Mouse (Mus musculus): ENCODE measurements around the gene Tsn.

The Tsn gene

DNA sequence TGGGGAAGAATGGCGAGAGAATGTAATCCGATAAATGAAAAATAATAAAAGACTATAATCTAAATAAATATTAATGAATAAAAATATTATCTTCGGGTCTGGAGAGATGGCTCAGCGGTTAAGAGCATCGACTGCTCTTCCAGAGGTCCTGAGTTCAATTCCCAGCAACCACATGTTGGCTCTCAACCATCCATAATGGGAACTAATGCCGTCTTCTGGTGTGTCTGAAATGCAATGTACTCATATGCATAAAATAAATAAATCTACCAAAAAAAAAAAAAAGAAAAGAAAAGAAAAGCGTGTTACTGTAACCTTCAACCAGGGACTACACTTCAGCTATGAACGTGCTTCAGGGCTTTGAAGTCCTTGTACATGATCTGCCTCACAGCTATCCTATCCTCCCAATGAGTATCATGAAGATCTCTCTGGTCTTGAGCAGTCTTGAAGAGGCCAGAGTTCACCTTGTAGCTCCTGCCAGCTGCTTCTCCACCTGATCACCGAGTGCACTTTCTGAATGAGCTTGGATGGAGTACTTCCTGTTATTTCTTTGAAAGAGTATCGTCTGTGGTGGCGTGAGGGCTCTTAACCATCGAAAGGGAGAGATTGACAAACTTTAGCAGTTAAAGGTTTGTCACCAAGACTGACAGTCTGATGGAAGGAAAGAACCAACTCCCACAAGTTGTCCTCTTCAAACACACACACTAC is at the start of gene Tsn:
TSS of gene Tsn (minus strand) at position 118 of the 705 bp plus-strand sequence.
- DNase-seq, result no peak

DNA sequence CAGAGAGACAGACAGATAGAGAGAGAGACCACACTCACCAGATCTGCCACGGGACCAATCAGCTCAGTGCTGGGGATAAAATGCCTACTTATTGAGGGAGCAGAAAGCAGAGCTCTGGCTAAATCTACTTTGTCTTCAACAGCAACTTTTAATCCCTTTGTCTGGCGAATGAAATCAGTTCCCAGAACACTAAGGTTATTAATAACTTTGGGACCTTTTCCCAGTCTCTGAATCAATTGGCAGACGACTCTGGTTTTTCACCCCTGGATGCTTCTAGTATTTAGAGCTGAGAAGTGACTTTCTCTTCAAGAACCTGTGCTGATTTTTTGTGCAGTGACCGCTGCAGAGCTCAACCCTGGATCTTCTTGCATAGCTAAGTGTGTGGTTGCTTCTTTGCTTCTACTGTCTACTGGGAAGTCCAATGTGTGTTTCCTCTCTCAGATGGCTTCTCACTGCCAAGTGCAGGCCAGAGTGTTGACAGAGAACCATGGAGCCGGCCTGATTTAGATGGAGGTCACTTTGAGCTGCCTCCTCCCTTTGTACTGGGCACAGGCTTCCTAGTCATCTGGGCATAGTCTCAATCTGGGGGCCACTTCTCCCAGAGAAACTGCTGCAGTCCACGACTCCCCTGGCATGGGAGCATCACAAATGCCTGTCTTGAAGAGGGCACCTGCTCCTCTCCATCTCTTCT is 47.7 kb upstream of the Tsn start:
- no peak for DNase-seq

DNA sequence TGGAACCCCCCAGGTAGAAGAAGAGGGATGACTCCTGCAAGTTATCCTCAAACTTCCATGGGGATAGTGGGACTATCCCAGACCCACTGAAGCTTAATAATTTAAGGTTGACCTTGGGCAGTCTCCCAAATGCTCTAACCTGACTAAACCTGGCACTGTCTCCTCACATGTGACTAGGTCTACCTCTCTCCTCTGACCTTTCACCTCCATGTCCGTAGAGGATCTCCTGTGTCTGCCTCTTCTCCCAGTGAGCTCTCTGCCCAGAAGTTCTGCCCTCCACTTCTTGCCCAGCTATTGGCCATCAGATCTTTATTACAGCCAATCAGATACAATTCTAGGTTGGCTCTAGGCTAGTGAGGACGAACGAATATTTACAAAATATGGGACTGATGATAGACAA is 38.4 kb upstream of the Tsn start:
- DNase-seq, result no peak

DNA sequence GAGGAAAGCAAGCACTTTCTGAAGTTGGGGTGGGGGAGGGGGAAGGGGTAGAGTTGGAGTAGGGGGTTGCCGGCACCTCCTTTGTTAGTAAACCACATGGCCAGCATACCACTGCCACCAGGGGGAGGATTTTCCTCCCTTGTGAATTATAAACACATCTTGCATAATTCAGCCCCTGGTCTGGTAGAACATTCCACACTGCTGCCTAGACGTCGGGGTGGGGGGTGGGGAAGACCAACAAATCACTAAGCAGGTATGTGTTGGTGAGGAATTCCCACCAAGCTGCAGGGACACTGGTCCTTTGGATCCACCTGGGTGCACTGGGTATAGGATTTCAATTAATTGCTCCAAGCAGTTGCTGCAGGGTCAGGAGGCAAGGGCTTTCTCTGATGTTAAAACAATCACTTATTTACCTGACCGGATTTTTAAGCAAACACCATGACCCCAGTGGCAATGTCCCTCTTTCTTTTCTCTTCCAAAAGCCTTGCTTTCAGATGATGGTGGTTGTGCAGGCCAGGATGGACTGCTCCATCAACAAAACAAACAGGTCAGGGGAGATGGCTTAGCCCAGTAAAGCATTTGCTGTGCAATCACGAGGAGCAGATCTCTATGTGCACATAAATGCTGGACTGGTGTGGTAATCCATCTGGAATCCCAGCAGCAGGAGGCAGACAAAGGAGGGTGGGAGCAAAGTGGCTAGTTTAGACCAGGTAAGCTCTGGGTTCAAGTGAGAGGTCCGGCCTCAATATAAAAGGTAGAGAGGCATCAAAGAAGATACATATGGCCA is 32.3 kb upstream of the Tsn start:
- no peak for DNase-seq

DNA sequence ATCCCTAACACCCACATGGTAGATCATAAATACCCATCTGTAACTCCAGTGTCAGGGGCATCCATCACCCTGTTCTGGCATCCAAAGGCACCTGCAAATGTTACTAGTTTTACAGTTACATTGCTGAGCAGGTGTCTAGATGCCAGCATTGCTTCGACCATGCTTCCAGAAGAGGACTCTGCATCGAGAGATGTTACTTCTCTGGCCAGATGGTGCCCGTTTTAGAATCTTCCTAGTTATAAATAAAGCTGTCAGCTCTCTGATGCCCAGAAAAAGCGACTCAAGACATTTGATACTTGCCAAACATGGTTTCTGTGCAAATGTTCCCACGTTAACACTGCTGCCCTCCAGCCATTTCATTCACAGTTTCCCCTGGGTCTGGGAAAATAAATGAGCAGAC is 26.4 kb upstream of the Tsn start:
- DNase-seq, result peak; percentile 13

DNA sequence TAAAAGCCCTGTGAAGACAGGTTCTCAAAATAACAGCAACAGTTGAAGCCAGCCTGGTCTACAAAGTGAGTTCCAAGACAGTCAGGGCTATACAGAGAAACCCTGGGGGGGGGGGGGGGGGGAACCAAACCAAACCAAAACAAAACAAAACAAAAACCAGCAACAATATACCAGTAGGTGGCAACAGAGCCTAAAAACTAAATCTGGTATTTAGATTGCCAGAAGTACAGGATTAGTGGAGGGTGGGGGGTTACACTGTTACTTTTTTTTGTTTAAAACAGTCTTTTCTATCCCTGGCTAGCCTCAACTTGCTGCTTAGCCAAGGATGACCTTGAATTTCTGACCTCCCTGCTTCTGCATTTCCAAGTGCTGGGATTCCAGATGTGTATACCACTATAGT is 24.3 kb upstream of the Tsn start:
- DNase-seq, result no peak

DNA sequence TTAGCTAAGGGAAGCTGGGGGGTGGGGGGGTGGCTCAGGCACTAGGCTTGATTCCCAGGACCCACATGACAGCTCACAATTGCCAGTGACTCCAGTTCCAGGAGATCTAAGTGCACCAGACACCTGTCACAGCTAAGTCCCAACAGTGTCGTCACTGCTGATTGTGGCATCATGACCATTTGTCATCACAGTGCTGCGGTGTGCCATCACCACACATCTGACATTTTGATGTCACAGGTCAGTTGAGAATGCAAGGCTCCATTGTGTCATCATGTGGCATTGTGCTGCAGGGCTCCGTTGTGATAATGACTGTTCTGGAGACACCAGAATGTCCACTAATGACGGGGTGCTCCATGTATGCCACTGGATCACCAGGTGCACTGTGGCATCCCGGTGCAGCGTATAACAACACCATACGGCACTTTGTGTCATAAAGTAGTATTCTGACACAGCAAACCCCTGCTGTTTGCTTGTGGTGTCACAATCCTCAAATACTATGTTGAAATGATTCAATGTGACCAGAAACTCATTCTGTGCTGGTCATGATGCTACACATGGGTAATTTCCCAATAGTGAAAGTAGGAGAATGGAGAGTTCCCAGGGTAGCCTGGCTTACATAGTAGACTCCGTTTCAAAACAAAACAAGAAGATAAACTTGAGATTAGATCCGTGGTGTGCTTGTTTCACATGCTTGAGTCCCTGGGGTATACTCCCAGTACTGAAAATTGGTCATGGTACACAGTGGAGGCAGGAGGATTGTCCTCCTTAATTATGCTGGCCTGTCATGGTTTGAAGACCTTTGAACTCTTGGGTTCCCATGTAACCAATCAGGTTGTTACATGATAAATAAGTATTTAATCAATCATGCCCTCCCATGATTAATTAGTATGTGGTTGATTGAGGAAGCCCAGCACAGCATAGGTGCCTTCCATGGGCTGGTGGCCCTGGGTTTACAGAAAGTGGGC is 23.5 kb upstream of the Tsn start:
- DNase-seq, result no peak

DNA sequence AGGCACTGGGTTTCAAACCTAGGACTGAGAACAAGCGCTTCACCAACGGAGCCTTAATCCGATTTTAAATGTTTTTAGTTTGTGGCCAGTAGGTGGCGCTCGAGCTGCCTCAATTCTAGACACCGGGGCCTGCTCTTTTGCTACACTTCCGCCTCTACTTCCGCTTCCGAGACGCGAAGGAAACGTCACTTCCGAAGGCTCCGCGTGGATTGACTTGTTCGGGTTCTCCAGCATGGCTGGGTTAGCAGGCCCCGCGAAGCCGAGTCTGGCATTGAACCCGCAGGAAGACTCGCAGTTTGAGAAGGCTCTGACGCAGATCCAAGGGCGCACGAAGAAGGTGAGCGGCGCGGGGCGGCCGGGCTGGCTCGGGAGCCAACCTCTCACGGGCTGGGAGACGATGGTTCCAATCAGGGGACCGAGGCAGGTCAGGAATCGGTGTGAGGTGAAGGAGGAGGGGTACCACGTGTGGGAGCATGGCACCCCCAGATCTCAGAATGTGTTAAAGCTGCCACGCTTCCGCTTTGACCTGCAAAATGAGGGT is 10.2 kb upstream of the Tsn start, which contains the start of gene Nifk:
TSS of gene Nifk (plus strand) at position 179 of the 541 bp plus-strand sequence.
- peak; percentile 97 for DNase-seq

DNA sequence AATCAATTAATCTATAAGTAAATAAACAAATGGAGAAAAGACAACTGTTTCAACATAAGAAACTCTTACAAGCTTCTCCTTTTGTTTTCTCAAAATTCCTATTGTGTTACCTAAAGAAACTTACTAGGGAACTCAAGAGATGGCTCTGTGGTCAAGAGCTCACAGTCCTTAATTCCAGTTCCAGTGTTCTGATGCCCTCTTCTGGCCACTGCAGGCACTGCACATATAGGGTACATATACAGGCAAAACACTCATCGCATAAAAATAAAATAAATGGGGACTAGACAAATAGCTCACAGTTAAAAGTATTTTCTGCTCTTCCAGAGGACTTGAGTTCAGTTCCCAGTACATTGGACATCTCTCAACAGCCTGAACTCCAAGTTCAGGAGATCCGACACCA is 9.2 kb upstream of the Tsn start:
- no peak for DNase-seq

DNA sequence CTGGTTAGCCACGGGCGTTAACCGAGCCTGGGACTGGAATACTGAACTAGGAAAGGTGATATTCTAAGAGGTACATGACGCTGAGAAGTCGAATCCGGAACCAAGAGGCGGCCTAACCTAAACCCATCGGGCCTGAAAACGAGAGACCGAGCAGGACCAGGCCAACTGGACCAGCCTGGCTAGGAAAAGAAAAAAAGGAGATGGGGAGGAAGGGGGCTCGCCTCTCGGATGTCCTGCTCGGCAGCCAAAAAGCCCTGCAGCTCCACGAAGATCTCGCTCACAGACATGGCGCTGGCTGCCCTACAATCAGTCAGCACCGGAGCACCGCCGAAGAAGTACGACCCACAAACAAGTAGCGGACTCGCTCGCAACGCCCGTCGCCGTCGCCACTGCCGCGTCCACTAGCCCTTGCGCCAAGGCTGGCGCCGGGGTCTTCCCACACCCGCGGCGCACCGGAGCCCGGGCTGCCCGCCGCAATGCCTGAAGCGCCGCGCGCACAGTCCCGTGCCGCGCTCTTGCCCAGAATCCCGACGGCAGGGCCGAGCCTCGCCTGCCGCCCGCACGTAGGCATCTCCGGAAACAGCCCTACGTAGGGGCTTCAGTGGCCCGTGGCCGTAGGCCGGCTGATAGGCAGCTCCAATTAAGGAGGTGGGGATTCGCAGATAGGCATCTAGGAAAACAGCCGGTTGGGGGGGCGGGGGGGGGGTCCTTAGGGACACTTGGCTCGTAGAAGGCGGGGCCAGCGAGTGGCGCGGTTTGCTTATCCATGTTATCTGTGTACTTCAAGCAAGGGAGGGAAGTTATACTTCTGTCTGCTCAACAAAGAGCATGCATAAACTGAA is 538 bp downstream of the Tsn start:
- DNase-seq, result peak; percentile 87

DNA sequence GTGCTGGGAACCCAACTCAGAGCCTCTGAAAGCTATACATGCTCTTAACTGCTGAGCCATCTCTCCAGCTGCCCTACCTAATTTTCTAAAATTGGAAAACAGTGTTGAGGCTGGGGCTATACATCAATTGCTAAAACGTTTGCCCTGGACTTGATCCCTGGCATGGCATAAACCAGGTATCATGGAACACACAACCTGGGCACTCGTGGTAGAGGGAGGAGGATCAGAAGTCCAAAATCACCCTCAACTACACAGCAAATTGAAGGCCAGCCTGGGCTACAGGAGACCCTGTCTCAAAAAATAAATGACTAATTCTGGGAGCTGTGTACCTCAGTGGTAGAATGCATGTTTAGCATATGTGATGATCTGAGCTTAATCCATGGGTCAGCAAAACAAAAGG is 13.8 kb downstream of the Tsn start:
- DNase-seq, result no peak

DNA sequence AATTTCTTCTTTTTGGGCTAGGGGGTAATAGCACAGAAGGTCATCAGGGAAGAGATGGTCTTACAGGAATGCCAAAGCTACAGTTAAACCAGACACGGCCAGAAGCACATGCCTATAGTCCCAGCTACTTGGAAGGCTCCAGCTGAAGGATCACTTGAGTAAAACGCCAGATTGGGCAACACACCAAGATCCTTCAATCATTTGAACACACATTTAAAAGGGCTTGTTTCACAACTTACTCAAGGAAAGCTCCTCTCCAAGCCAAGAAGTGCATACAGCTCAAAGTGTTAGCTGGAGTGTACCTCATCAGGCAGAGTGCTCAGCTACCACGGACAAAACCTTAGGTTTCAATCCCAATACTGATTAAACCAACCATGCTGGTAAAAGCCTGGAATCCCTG is 14.9 kb downstream of the Tsn start:
- DNase-seq, result no peak

DNA sequence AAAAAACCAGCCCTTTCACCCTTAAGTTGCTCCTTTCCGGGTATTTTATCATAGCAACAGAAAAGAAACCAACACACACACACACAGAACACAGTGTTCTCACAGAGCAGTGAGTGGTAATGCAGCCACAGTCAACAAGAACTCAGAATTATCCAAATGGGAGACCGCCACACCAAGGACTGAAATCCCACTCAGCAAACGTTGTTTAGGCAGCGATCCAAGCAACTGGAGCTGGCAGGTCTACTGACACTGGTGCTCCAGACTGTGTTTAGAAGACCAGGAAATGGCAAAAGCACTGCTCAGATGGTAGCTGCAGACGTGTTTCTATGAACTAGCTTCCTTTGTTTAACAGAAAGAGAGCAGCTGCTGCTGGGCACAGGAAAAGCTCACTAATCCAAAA is 16.7 kb downstream of the Tsn start:
- DNase-seq, result no peak

DNA sequence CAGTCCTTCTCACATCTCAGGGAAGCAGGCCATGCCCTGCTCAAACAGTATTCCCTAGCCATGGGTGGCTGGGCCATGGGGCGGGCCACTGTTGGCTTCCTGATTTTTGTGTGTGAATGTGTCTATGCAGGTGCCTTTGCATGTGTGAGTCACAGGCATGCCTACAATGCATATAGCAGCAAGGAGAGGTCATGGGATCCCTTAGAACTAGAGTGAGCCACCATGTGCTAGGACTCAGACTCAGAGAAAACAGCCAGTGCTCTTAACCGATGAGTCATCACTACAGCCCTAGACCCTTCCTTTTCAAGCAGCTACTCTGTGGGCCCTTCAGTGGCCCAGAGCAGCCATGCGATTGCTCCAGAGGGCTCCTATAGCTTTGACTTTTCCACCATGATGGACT is 17.3 kb downstream of the Tsn start:
- no peak for DNase-seq

DNA sequence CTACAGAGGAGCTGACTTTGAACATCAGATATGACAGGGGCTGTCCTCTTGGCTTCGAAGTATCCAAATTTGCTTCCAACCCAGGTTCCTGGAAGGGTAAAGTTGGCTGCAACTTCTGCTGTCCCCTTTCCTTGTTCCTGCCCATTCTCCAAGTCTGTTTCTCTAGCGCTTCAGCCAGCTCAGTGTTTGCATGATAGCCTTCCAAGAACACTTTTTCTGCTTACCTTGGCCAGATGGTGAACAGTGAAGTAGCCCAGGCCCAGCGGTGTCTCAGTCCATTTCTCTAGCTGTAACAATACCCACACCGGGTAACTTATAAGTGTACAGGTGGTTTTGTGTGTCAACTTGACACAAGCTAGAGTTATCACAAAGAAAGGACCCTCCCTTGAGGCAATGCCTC is 19.2 kb downstream of the Tsn start:
- DNase-seq, result no peak

DNA sequence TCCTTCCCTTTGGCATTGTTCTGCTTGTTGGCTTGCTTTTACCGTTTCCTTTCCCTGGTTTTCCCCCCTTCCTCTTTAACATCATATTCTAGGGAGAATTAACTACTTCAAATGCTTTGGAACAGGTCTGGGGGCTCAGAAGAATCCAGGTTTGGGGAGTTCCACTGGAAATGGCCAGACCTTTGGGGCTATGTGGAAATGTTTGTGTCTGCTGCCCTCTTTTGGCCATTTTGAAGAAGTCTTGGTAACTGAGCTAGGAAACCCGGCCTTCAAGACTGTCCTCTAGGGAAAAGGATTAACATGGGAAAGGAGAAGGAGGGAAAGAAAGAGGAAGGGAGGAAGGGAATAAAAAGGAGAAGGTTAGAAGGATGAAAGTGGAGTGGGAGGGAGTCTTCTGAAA is 36.4 kb downstream of the Tsn start:
- DNase-seq, result peak; percentile 16

DNA sequence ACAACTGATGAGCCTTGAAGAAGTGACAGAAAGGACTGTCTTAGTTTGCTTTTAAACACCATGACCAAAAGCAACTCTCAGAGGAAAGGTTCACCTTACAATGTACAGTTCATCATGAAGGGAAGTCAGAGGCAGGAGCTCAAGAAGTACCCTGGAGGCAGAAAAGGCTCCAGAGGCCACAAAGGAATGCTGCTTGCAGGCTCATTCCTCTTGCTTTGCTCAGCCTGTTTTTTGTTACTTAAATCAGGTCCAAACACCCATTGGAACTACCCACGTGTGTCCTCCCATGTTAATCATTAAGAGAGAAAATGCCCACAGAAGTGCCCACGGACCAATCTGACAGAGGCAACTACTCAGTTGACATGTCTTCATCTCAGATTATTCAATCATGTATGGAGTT is 59.6 kb downstream of the Tsn start:
- no peak for DNase-seq
